Mouse (Mus musculus) urinary bladder, adult 2 months (tissue): ENCODE measurements around the gene 1700013G24Rik. TPM values are rescaled to one million over a fixed set of nuclear protein-coding genes. Genes with fewer than 3 reads are reported as not detected.
A peak's percentile ranks its signal among the peaks of the same experiment; 100 is the strongest.
"Not testable (repeated sequence)": the region's sequence is repeated elsewhere in the genome, so short reads cannot be mapped to it uniquely, and the experiment has no call there.

Source experiments
- DNase-seq: peaks from one replicate; pipeline ENCODE4 v3.0.0; 2022; ENCODE audit warnings: low spot score
- polyA plus RNA-seq: library from polyadenylated mRNA; depleted of rRNA; stranded (reverse); fragments of >200 nt; gene quantifications from 2 replicates; pipeline ENCODE4 v1.2.3, GENCODE M21; 2012; rRNA removed

Gene 1700013G24Rik
- not detected in 2 replicates for polyA plus RNA-seq

DNA sequence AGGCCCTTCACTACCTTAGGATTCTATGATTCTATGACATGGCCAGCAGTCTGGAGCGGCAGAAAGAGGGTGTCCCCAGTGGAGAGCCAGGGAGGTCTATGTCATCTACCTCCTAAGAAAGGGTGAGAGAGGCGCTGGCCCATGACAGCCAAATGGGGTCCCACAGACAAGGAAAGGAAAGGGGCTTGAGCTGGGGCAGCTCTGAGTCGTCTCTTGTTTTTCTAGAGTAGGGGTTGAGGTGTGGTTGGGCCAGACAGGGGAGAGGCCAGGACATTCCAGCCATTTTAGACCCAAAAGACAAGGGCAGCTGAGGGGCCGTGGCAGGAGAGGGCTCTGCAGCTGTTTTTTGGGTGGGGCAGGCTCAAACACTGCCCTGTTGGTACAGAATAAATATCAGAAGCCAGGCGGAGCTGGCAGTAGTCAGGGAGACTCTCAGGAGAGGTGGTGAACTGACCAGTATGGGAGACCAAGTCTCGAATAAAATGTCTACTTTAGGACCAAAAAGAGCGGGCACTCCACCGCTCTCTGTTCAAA, at the start of gene 1700013G24Rik:
1700013G24Rik (plus strand) TSS at position 51 of the 534 bp plus-strand sequence.
- no peak for DNase-seq

DNA sequence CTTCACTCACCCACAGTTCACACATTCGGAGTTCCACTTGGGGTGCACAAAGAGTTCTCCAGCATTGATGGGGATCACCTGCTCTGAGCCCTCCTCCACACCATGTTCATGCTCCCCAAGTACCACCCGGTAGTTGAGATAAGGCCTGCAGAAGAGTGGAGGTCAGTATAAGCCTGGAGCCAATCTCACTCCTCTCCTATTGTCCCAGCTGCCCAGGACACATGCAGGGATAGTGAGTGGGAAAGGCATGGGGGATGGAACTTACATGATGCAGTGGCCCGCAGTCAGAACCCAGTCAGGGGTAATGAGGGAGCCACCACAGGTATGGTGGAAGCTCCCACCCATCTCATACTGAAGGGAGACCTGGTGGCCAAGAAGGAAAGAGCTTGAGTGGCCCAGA, 47.5 kb upstream of the 1700013G24Rik start:
- DNase-seq, result no peak

DNA sequence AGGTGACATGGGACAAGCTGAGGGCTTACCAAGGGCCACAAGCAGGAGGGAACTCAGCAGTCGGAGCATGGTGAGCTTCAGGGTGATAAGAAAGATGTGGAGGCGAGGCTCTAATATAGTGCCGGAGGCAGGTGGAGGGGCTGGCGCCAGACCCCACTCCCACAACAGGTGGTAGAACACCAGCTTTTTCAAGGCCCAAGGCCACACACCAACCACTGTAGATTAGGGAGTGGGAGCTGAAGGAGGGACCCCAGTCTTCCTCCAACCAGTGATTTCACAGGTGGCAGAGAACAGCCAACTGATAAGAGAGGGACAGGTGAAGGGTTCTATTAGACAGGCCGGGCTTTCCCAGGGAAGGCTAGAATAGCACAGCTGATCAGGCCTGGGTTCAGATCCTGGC, 43.4 kb upstream of the 1700013G24Rik start, which contains the start of gene Cela3a:
Cela3a (minus strand) TSS at position 101 of the 400 bp plus-strand sequence.
- no peak for DNase-seq

DNA sequence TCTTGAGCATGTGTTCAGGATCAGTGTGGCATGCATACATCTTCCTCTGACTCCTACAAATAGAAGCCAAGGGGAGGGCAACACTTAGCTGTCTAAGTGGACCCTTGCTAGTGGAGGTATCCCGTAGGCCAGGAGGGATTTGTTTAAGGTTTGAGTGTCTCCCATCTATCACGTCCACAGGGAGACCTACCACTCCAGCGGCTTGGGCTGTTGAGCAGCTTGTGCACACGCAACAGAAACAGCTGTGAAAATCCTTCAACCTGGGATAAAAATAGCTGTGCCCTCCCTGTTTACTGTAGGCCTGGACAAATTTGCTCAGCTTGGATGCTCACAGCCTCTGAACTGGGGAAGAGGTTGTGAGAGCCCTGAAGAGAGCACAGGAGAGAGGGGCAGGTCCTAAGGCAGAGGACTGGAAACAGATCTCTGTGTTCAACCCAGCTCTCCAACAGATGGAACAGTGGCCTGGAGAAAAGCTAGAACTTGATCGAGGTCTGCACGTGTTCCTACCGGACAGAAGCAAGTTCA, 40.8 kb upstream of the 1700013G24Rik start:
- not testable (repeated sequence) for DNase-seq

DNA sequence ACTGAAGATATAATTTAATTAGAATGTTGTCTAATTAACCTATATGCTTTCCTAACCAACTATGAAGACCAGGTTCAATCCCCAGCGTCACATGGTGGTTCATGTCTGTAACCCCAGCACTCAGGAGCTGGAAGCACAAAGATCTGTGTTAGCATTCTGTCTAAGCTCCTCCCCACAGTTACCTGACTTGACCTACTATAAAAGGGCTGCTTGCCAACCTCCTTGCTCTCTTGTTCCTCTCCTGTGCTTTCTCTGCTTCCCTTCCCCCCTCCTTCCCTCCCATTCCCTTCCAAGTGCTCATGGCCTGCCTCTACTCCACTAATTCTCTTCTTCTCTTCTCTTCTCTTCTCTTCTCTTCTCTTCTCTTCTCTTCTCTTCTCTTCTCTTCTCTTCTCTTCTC, 38.1 kb upstream of the 1700013G24Rik start:
- DNase-seq, result no peak

DNA sequence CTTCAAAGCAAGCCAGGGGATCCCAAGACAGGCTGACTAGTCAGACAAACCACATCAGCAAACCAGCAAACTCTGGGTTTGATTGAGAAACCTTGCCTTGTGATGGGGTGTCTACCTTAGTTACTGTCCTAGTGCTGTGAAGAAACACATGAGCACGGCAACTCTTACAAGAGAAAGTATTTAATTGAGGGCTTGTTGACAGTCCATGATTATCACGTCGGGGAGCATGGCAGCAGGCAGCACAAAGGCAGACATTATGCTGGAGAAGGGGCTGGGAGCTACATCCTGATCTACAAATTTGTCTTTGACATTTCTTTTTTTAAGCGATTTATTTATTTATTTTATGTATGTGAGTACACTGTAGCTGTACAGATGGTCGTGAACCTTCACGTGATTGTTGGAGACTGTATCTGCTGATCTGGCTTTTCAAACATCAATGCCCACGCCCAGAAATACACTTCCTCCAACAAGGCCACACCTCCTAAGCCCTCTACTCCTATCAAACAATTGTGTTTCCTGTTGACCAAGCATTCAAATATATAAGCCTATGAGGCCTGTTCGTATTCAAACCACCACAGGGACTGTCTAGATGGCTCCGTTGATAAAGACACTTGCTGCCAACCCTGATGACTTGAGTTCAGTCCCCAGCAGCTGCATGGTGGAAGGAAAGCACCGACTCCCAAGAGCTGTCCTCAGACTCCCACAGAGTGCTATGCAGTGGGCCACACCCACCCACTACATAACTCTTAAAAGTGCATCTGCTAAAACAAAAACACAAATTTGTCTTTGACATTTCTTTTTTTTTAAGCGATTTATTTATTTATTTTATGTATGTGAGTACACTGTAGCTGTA, 35.1 kb upstream of the 1700013G24Rik start:
- DNase-seq, result no peak

DNA sequence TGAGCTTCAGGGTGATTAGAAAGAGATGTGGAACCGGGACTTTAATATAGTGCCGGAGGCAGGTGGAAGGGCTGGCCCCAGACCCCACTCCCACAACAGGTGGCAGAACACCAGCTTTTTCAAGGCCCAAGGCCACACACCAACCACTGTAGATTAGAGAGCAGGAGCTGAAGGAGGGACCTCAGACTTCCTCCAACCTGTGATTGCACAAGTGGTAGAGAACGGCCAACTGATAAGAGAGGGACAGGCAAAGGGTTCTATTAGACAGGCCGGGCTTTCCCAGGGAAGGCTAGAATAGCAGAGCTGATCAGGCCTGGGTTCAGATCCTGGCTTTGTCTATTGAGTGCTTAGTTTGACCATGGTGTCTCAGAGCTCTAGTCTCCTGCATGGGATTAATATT, 22.6 kb upstream of the 1700013G24Rik start, which contains the start of gene Cela3b:
Cela3b (minus strand) TSS at position 39 of the 400 bp plus-strand sequence.
- no peak for DNase-seq

DNA sequence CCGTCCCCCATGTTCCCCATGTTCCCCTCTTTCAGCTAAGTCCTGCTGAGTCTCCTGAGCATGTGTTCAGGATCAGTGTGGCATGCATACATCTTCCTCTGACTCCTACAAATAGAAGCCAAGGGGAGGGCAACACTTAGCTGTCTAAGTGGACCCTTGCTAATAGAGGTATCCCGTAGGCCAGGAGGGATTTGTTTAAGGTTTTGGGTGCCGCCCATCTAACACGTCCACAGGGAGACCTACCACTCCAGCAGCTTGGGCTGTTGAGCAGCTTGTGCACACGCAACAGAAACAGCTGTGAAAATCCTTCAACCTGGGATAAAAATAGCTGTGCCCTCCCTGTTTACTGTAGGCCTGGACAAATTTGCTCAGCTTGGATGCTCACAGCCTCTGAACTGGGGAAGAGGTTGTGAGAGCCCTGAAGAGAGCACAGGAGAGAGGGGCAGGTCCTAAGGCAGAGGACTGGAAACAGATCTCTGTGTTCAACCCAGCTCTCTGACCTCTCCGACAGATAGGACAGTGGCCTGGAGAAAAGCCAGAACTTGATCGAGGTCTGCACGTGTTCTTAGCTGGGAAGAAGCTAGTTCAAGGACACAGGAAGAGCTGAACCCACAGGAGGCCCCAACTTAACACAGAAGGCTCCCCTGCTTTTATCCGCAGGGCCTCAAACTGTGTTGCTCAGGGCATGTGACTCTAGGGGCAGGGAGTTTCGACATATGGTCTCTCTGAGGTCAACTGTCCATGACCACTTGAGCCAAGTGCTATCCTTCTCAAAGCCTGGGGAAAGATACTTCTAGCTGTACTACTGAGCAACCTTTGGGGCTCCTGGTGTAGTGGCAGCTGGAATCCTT, 20.2 kb upstream of the 1700013G24Rik start:
- DNase-seq, result not testable (repeated sequence)

DNA sequence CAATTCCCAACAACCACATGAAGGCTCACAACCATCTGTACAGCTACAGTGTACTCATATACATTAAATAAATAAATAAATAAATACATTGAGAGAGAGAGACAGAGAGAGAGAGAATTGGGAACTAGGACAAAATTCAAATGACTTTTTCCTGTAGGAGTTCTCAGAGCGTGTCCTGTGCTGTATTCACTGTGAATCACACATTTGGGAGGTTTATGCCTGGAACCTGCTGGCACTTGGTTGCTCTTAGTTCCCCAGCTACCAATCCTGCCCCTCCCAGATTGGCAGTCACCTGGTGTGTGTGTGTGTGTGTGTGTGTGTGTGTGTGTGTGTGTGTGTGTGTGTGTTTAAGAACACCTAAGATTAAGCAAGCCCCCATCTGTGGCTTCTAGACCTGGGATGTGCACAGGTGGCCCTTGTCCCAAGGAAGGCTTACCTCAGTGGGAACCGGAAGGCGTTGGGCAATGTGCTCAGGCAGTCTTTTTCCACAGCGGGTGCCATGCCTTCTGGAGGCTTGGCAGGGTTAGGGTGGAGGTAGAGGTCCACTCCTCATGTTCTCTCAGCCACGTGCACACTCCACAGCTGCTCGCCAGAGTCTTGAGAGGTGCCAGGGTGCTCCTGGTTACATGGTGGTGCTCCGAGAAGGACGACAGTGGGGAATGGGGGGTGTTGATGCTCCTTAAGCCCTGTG, 16.0 kb upstream of the 1700013G24Rik start:
- DNase-seq, result no peak

DNA sequence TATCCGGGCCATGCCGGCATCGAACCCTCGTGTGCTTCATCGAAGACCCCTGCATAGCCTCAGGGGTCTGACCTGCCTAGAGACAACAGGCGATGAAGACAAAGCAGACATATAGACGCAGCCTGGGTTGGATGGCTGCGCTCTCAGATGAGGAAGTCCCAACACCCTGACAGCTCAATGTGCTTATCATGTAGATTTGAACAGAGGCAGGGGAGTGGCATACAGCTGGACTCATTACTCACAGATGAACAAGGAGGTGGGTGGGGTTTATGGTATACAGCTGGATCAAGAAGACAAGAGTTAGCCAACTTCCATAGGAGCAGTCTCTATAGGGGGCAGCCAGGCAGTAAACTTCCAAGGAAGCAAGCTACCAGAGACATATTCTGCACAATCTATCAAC, 14.2 kb upstream of the 1700013G24Rik start:
- DNase-seq, result no peak

DNA sequence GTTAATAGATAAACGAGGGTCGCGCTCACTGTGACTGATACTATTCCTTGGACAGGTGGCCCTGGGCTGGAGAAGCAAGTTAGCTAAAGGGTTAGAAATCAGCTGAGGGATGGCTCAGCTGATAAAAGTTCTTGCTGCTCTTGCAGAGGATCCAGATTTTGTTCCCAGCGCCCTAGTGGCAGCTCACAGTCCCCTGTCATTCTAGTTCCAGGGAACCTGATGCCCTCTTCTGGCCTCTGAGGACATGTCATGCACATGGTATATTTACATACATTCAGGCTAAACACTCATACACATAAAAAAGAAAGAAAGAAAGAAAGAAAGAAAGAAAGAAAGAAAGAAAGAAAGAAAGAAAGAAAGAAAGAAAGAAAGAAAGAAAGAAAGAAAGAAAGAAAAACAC, 11.8 kb upstream of the 1700013G24Rik start:
- DNase-seq, result no peak

DNA sequence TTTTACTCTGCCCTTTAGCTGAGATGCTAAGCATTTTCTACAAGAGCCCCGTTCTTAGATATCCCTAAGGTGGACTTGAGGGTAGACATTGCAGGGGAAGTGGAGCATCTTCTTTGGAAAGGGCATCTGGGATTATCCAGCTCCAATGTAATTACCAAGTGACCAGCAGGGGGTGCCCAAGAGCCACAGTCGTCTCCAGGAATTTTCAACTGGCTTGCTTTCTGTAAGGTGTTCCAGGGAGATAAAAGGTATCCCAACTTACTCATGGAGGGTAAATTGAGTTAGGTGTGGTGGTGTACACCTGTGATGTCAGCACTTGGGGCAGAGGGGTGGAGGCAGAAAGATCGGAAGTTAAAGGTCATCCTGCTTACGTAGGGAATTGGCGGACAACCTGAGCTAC, 9.5 kb upstream of the 1700013G24Rik start:
- DNase-seq, result peak; percentile 67

DNA sequence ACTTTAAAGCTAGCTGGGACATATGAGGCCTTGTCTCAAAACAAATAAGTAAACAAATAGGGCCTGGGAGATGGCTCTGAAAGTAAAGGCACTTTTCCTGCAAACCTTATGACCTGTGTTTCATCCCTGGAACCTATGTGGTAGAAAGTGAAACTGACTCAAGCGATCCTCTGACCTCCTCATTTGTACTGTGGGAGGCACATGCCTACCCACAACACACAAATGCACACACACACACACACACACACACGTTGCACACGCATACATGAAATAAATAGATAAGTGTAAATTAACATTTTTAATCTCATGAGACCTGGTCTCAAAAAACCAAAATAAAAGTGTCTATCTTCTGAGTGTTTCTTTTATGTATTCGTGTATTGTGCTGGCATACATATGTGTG, 7.2 kb upstream of the 1700013G24Rik start:
- no peak for DNase-seq

DNA sequence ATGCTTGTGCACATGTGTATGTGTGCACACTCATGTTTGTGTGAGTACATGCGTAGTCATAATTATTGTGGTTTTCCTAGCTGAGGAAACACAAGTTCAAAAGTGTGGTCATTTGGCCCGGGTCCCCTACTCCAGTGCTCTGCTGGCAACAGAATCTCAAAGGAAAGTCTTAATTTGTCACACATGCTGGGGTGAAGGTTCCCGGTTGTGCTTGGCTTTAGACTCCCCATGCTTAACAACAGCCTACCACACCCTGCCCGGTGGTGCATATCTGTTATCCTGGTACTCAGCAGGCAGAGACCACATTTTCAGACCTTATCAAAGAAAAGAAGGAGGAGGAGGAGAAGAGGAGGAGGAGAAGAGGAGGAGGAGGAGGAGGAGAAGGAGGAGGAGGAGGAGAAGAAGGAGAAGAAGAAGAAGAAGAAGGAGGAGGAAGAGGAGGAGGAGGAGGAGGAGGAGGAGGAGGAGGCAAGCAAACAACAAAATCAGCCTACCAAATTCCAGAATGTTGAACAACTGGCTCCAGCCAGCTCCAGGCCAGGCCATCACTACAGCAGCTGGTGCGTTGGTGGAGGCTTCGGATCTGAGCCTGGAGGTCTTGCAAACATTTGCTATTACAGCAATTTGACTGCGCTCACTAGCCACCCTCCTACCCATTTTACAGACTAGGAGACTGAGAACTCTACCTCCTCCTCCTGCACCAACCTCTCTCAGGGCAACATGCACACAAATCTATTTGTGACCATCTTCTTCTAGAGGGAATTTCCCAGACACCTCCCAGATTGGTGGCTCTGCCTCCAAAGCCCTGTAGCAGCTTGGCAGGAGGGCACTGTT, 5.5 kb upstream of the 1700013G24Rik start:
- no peak for DNase-seq

DNA sequence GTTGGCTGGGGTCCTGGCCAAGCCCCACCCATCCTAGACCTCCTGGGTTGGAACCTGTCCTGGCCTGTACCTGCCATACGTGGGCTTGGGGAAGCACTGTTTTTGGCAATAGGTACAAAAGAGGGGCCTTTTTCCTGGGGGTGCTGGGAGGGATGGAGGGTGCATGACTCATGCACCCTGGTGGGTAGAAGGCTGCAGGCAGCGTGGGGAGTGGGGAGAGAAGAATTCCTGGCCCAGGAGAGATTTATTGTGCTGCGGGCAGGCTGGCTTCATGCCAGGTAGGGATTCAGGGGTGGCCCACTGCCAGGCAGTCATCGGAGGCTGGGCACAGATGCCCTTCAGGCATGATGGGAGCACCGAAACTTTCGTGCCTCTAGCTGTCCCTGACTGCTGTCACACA, 4.9 kb upstream of the 1700013G24Rik start:
- no peak for DNase-seq

DNA sequence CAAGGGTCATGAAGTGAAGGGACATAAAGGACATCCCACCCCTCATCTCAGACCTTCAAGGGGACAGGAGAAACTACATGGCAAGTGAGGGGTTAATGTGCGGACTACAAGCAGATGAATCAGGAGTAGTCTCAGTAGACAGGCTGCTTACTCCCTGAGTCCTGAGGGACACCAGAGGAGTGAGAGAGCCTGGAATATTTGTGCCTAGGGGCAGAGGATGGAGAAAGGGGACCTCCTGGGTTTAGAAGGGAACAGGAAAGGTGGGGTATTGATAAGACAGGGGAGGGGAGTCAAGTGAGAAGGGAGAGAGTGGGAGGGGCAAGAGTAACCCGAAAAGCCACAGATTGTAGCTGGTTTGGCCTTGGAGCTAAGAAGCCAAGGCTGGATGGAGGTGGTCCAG, 4.4 kb upstream of the 1700013G24Rik start:
- DNase-seq, result no peak

DNA sequence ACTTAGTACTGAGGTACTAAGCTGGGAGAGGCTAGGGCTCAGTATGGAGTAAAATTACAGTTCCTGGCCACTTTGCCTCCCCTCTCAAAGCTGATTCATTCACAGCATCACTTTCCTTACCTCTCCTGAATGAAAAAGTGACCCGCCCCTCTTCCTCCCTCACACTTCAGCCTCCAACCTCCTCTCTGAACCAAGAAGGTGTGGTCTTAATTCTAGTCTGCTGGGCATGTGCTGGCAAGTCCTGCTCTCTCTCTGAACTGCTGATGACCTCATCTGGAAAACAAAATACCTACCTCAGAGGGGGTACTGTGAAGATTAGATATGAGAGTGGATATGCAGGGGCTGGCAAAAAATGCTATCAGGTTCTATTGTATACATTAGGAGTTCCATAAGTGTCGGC, 4.0 kb upstream of the 1700013G24Rik start:
- DNase-seq, result no peak

DNA sequence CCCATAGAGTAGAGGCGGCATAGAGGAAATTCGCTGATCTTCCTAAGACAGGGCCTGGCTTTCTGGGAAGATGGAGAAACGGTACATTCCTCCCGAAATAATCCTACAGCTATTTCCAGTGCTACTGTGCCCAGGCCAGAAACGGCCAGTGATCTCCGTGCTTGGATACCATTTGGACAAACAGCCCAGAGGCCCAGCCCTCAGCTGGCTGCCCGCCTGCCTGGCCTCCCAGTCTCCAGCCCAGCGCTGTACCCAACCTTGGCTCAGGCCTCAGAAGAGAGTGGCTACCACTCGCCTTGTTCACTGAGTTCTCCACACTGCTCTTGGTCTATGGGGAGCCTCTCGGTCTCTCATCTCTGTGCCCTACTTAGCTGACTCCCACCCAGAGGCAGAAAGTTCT, 3.4 kb upstream of the 1700013G24Rik start:
- DNase-seq, result no peak

DNA sequence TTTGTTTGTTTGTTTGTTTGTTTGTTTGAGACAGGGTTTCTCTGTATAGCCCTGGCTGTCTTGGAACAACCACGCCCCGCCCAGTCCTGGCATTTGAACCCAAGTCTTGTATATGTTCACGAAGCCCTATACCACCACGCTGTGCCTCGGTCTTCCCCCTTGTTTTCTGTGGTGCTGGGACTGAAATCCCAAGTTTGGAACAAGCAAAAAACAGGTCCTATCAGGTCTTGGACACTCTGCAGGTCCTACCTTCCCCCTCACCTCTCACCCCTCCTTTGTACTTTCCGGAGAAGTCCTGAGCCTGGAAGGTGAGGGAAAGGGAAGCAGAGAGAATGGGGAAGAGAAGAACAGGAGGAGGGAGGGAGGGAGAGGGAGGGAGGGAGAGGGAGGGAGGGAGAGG, 894 bp upstream of the 1700013G24Rik start:
- no peak for DNase-seq

DNA sequence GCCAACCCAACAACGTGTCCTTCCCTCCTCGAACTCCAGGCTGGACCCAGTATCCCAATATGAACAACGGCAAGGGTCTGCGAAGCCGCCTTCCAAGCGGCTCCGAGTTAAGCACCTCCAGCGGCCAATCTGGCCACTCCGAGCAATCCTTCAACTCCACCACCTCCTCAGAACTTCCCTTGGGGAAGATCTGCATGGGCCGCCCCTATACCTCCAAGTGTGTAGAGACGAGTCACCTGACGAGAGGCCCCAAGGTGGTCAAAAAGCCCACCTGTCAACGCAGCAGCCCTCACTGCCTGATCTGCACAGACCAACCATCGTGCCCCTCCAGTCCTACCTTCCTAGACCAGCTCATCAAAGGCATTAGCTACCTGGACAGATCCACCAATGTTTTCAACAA, 1.5 kb downstream of the 1700013G24Rik start:
- no peak for DNase-seq

DNA sequence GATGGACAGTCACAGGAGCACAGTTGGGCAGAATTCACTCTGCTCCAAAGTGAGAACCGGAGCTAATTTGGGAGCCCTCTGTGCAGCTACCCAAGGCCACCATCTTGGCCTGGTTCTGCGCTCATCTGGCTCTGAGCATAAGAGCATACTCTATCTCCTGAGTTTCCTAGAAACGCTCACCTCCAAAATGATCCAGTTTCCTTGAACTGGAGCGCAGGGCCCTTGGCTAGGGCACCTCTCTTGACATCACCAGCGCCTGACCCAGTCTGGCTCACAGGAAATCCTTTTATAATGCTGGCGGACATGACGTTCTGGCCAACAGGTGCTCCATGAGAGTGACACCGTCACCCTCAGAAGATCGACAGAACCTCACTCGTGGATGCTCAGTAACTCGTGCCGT, 3.5 kb downstream of the 1700013G24Rik start:
- DNase-seq, result no peak
